Mouse (Mus musculus): ENCODE results near the gene Havcr1. TPM values are rescaled to one million over a fixed set of nuclear protein-coding genes. Genes with fewer than 3 reads are reported as not detected.

The Havcr1 gene
- total and polyA plus RNA-seq, 2 experiments: 0.06 to 0.09 TPM

DNA sequence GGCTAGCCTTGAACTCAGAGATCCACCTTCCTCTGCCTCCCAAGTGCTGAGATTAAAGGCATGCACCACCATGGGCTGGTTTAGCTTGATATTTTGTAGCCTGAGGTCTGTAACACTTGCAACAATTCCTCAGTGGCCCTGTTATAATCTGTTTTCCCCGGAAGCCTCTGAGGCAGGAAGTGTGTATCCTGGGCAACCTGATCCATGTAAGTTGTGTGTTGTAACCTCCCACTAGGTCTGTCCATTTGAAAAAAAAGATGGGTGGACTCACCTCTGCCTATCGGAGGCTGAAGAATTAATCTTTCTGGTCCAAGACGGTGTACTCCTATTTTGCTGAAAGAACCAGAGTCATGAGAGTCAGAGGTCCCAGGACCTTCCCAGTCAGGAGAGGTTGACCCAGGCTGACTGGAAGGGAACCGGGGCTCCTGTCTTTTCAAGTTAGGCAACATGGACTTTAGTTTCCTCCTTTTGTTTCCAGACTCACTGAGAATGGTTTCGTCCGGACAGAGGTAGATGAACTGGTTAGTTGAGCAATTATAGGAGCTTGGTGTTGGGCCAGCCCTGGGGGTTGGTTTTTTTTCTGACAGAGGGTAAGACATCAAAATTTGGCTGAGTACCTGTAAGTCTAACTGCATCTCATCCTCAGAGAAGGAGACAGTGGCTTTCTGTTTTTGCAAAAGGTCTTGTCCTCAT lies 28.1 kb upstream of the Havcr1 start, which contains the start of gene Timd2:
Gene Timd2 (minus strand): TSS at position 398 of the 693 bp plus-strand sequence.
- Histone ChIP-seq H3K27me3 (ENCODE audit: control insufficient read depth, insufficient read depth, low read length) (no peaks in the 10 kb centered on the region), H3K79me2 (ENCODE audit: control insufficient read depth, insufficient read depth, low read length) (peaks cover 10% of the 10 kb centered on the region; the same call in 1 of the 2 replicates), H3K27ac (replicated peaks; ENCODE audit: insufficient read depth, low read depth, low read length) (peak within 1 kb of the TSS; percentile 93), H3K36me3 (ENCODE audit: control insufficient read depth, insufficient read depth, low read length) (peaks cover 15% of the 10 kb centered on the region), H3K4me3 (ENCODE audit: insufficient read depth, low read depth, low read length) (peak within 1 kb of the TSS; percentile 63), H3K4me1 (ENCODE audit: control insufficient read depth, insufficient read depth, low read length) (peaks cover 15% of the 10 kb centered on the region), H3K9ac (ENCODE audit: low read depth, low read length) (peak within 1 kb of the TSS; percentile 78)
- peak; percentile 97 for DNase-seq (ENCODE audit: extremely low read depth, low read depth, low spot score)
- TF ChIP-seq POLR2A (IDR thresholded peaks at IDR 0.05; ENCODE audit: extremely low read depth, insufficient read depth, low read length) (no peak), CTCF (IDR thresholded peaks at IDR 0.05; ENCODE audit: low read depth, low read length) (no peak)
- 13% methylated on average over 6 of the region's 6 CpGs for WGBS

DNA sequence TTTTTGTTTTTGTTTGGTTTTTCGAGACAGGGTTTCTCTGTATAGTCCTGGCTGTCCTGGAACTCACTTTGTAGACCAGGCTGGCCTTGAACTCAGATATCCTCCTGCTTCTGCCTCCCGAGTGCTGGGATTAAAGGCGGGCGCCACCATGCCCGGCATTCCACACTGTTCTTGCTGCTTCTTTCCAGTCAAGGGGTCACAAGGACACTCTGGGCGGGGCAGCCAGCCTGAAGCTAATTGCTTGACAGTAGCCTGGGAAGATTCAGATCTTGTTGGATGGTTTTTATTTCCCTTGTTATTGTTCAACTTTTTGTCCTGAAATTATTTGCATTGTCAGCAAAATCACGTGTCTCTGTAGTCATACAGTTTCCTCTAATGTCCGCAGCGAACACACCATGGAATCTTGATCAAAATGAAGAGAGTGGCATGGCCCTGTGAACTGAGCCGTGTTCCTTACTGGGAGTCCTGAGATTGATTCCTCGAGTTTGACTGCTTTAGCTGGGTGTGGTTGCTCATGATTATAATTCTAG lies 3.3 kb upstream of the Havcr1 start:
- TF ChIP-seq CTCF (IDR thresholded peaks at IDR 0.05; ENCODE audit: low read depth, low read length) (no peak), POLR2A (IDR thresholded peaks at IDR 0.05; ENCODE audit: extremely low read depth, insufficient read depth, low read length) (no peak)

DNA sequence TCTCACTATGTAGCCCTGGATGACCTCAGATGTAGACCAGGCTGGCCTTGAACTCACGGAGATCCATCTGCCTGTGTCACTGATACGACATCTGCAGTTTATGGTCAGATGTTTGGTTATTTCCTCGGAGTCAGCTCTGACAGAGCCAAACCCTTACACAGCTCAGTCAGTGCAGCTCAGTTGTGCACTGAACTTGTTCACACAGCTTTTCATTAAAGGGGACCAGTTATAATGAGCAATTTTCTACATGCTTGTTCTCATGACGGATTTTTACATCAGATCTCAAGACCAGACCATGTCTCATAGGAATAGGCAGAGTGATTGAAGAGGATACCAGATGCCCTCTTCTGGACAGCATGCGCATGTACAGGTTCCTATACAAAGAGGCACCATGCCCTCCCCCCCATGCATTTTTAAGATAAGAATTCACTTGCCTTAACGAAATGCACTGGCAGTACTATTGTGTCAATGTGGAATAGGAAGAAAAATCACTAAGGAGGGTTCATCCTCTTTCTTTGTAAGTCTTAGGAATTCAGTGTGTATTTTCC lies 1.6 kb upstream of the Havcr1 start:
- no peaks in the 10 kb centered on the region for H3K36me3 ChIP-seq (ENCODE audit: control insufficient read depth, insufficient read depth, low read length)
- TF ChIP-seq POLR2A (IDR thresholded peaks at IDR 0.05; ENCODE audit: extremely low read depth, insufficient read depth, low read length): no peak
- TF ChIP-seq CTCF (IDR thresholded peaks at IDR 0.05; ENCODE audit: low read depth, low read length): peak; percentile 55
- no peaks in the 10 kb centered on the region for H3K27me3 ChIP-seq (ENCODE audit: control insufficient read depth, insufficient read depth, low read length)
- peak; percentile 46 for DNase-seq (ENCODE audit: extremely low read depth, low read depth, low spot score)
- no peak overlapping the region for H3K27ac ChIP-seq (replicated peaks; ENCODE audit: insufficient read depth, low read depth, low read length)
- no peak overlapping the region for H3K9ac ChIP-seq (ENCODE audit: low read depth, low read length)
- H3K4me1 ChIP-seq (ENCODE audit: control insufficient read depth, insufficient read depth, low read length): peaks cover 5% of the 10 kb centered on the region
- H3K4me3 ChIP-seq (ENCODE audit: insufficient read depth, low read depth, low read length): no peak overlapping the region
- no peaks in the 10 kb centered on the region for H3K79me2 ChIP-seq (ENCODE audit: control insufficient read depth, insufficient read depth, low read length)
- 58% methylated on average over 6 of the region's 6 CpGs for WGBS

More for the DNA sequence above, 3.3 kb upstream of the Havcr1 start:
- WGBS: 82% methylated on average over 11 of the region's 11 CpGs
- Histone ChIP-seq H3K79me2 (ENCODE audit: control insufficient read depth, insufficient read depth, low read length) (no peaks in the 10 kb centered on the region), H3K36me3 (ENCODE audit: control insufficient read depth, insufficient read depth, low read length) (no peaks in the 10 kb centered on the region), H3K27ac (replicated peaks; ENCODE audit: insufficient read depth, low read depth, low read length) (no peak overlapping the region), H3K4me3 (ENCODE audit: insufficient read depth, low read depth, low read length) (no peak overlapping the region), H3K4me1 (ENCODE audit: control insufficient read depth, insufficient read depth, low read length) (peaks cover 5% of the 10 kb centered on the region), H3K9ac (ENCODE audit: low read depth, low read length) (no peak overlapping the region), H3K27me3 (ENCODE audit: control insufficient read depth, insufficient read depth, low read length) (no peaks in the 10 kb centered on the region)
- no peak for DNase-seq (ENCODE audit: extremely low read depth, low read depth, low spot score)

DNA sequence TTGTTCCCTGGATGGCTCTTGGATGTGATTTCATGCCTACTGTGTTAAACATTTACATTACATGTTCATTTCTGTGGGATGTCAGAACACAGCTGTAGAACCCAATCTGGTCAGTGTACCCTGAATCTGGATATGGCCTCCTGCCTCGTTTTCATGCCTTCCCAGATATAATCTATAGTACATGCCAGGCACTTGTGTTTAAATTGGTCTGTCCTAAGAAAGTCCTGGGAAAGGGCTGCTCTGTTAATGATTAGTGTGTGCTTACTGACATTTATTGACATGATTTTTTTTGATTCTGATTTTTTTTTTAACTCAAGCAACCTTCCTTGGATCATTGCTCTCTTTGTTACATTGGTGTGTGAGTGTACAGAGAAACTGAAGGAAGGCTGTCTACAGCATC lies 263 bp upstream of the Havcr1 start:
- Histone ChIP-seq H3K36me3 (ENCODE audit: control insufficient read depth, insufficient read depth, low read length) (no peaks in the 10 kb centered on the region), H3K4me3 (ENCODE audit: insufficient read depth, low read depth, low read length) (no peak overlapping the region), H3K9ac (ENCODE audit: low read depth, low read length) (no peak overlapping the region), H3K79me2 (ENCODE audit: control insufficient read depth, insufficient read depth, low read length) (no peaks in the 10 kb centered on the region), H3K27ac (replicated peaks; ENCODE audit: insufficient read depth, low read depth, low read length) (no peak overlapping the region), H3K4me1 (ENCODE audit: control insufficient read depth, insufficient read depth, low read length) (peaks cover 5% of the 10 kb centered on the region), H3K27me3 (ENCODE audit: control insufficient read depth, insufficient read depth, low read length) (no peaks in the 10 kb centered on the region)
- no peak for TF ChIP-seq POLR2A (IDR thresholded peaks at IDR 0.05; ENCODE audit: extremely low read depth, insufficient read depth, low read length)
- 6% methylated on average over 1 of the region's 1 CpGs for WGBS
- DNase-seq (ENCODE audit: extremely low read depth, low read depth, low spot score): peak; percentile 51

DNA sequence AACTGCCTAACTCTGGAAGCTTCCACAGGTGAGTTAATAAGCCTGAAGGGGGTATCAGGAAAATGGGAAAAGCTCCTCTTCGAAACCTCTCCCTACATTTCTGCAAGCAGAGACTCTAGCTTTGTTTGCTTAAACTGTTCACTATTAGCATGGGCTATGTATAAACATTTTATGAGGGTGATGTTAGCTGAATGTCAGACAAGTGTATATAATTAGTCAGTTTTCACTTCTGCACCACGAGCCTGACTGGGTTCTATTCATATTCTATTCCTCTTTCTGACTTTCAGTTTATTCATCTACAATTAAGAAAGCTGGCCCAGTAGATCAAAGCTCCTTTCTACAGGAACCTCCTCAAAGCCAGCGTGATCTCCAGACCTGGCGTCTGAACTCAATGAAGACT lies 4.6 kb downstream of the Havcr1 start:
- H3K36me3 ChIP-seq (ENCODE audit: control insufficient read depth, insufficient read depth, low read length): no peaks in the 10 kb centered on the region
- no peak for DNase-seq (ENCODE audit: extremely low read depth, low read depth, low spot score)
- no peak overlapping the region for H3K27ac ChIP-seq (replicated peaks; ENCODE audit: insufficient read depth, low read depth, low read length)
- no peak overlapping the region for H3K9ac ChIP-seq (ENCODE audit: low read depth, low read length)
- peaks cover 5% of the 10 kb centered on the region for H3K4me1 ChIP-seq (ENCODE audit: control insufficient read depth, insufficient read depth, low read length)
- no peaks in the 10 kb centered on the region for H3K79me2 ChIP-seq (ENCODE audit: control insufficient read depth, insufficient read depth, low read length)
- WGBS: 86% methylated on average over 4 of the region's 4 CpGs
- TF ChIP-seq POLR2A (IDR thresholded peaks at IDR 0.05; ENCODE audit: extremely low read depth, insufficient read depth, low read length) (no peak), CTCF (IDR thresholded peaks at IDR 0.05; ENCODE audit: low read depth, low read length) (no peak)
- no peaks in the 10 kb centered on the region for H3K27me3 ChIP-seq (ENCODE audit: control insufficient read depth, insufficient read depth, low read length)
- no peak overlapping the region for H3K4me3 ChIP-seq (ENCODE audit: insufficient read depth, low read depth, low read length)

DNA sequence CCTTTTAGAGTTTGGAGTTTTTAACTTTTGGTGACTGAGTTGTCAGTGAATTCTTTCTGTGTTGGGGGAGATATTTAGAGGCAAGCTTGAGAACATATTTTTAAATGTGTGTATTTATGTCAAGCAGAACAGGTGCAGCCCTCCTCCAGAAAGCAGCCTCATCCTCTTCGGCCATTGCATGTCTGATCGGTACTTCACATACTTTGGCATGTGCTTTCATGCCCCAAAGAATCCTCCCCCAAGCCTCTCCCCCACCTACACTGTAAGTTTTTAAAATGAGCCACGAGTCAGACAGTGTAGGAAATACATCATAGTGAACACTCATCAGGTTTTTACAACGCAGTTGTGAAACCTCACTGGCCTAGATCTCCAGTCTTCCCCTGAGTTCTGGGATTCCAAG lies 6.0 kb downstream of the Havcr1 start:
- Histone ChIP-seq H3K4me3 (ENCODE audit: insufficient read depth, low read depth, low read length) (no peak overlapping the region), H3K4me1 (ENCODE audit: control insufficient read depth, insufficient read depth, low read length) (no peaks in the 10 kb centered on the region), H3K36me3 (ENCODE audit: control insufficient read depth, insufficient read depth, low read length) (no peaks in the 10 kb centered on the region), H3K79me2 (ENCODE audit: control insufficient read depth, insufficient read depth, low read length) (no peaks in the 10 kb centered on the region), H3K27me3 (ENCODE audit: control insufficient read depth, insufficient read depth, low read length) (no peaks in the 10 kb centered on the region), H3K9ac (ENCODE audit: low read depth, low read length) (no peak overlapping the region), H3K27ac (replicated peaks; ENCODE audit: insufficient read depth, low read depth, low read length) (no peak overlapping the region)
- WGBS: 83% methylated on average over 4 of the region's 4 CpGs
- no peak for TF ChIP-seq CTCF (IDR thresholded peaks at IDR 0.05; ENCODE audit: low read depth, low read length)
- TF ChIP-seq POLR2A (IDR thresholded peaks at IDR 0.05; ENCODE audit: extremely low read depth, insufficient read depth, low read length): no peak
- no peak for DNase-seq (ENCODE audit: extremely low read depth, low read depth, low spot score)

All from liver, adult 2 months (tissue).